Mouse (Mus musculus): ENCODE results near the gene Ppil3. TPM values are rescaled to one million over a fixed set of nuclear protein-coding genes. Genes with fewer than 3 reads are reported as not detected.
A peak's percentile ranks its signal among the peaks of the same experiment; 100 is the strongest.

Ppil3 gene
- polyA plus RNA-seq, 1 experiment: 25.5 TPM

GRCm38 (mm10) chr1:58458867-58459266 is 13.6 kb upstream of the Ppil3 start:
- Histone ChIP-seq H3K27me3 (replicated peaks; ENCODE audit: control insufficient read depth, insufficient read depth, low read length) (no peaks in the 10 kb centered on the region), H3K27ac (ENCODE audit: insufficient read depth, low read depth, low read length) (no peak overlapping the region), H3K4me3 (ENCODE audit: insufficient read depth, low read depth, low read length) (no peak overlapping the region), H3K4me1 (ENCODE audit: control insufficient read depth, insufficient read depth, low read length) (no peaks in the 10 kb centered on the region), H3K36me3 (ENCODE audit: control insufficient read depth, insufficient read depth, low read length) (peaks cover 2% of the 10 kb centered on the region)
- TF ChIP-seq POLR2A (IDR thresholded peaks at IDR 0.05; ENCODE audit: low read depth, low read length) (no peak), CTCF (conservative IDR thresholded peaks at IDR 0.05; ENCODE audit: insufficient read depth, insufficient read length, low read depth, low read length) (no peak)
- WGBS: 60% methylated on average over 2 of the region's 2 CpGs
- DNase-seq: peak; percentile 58

GRCm38 (mm10) chr1:58458175-58458574 is 12.9 kb upstream of the Ppil3 start:
- H3K27me3 ChIP-seq (replicated peaks; ENCODE audit: control insufficient read depth, insufficient read depth, low read length): no peaks in the 10 kb centered on the region
- no peaks in the 10 kb centered on the region for H3K4me1 ChIP-seq (ENCODE audit: control insufficient read depth, insufficient read depth, low read length)
- H3K27ac ChIP-seq (ENCODE audit: insufficient read depth, low read depth, low read length): no peak overlapping the region
- H3K36me3 ChIP-seq (ENCODE audit: control insufficient read depth, insufficient read depth, low read length): peaks cover 2% of the 10 kb centered on the region
- H3K4me3 ChIP-seq (ENCODE audit: insufficient read depth, low read depth, low read length): no peak overlapping the region
- TF ChIP-seq POLR2A (IDR thresholded peaks at IDR 0.05; ENCODE audit: low read depth, low read length) (no peak), CTCF (conservative IDR thresholded peaks at IDR 0.05; ENCODE audit: insufficient read depth, insufficient read length, low read depth, low read length) (no peak)
- 87% methylated on average over 5 of the region's 5 CpGs for WGBS
- DNase-seq: no peak

- no peaks in the 10 kb centered on the region for H3K27me3 ChIP-seq (replicated peaks; ENCODE audit: control insufficient read depth, insufficient read depth, low read length)
- TF ChIP-seq POLR2A (IDR thresholded peaks at IDR 0.05; ENCODE audit: low read depth, low read length) (no peak), CTCF (conservative IDR thresholded peaks at IDR 0.05; ENCODE audit: insufficient read depth, insufficient read length, low read depth, low read length) (no peak)
- DNase-seq: no peak
- no peak overlapping the region for H3K4me3 ChIP-seq (ENCODE audit: insufficient read depth, low read depth, low read length)
- peaks cover 1% of the 10 kb centered on the region for H3K36me3 ChIP-seq (ENCODE audit: control insufficient read depth, insufficient read depth, low read length)
- H3K27ac ChIP-seq (ENCODE audit: insufficient read depth, low read depth, low read length): no peak overlapping the region
- no peaks in the 10 kb centered on the region for H3K4me1 ChIP-seq (ENCODE audit: control insufficient read depth, insufficient read depth, low read length)
- WGBS: 82% methylated on average over 6 of the region's 6 CpGs
Observed at GRCm38 (mm10) chr1:58454316-58454715, 9.0 kb upstream of the Ppil3 start.

GRCm38 (mm10) chr1:58448396-58448795 is 3.1 kb upstream of the Ppil3 start:
- Histone ChIP-seq H3K27ac (ENCODE audit: insufficient read depth, low read depth, low read length) (no peak overlapping the region), H3K4me3 (ENCODE audit: insufficient read depth, low read depth, low read length) (no peak overlapping the region), H3K36me3 (ENCODE audit: control insufficient read depth, insufficient read depth, low read length) (peaks cover 1% of the 10 kb centered on the region), H3K27me3 (replicated peaks; ENCODE audit: control insufficient read depth, insufficient read depth, low read length) (no peaks in the 10 kb centered on the region), H3K4me1 (ENCODE audit: control insufficient read depth, insufficient read depth, low read length) (peaks cover 2% of the 10 kb centered on the region; the same call in 1 of the 2 replicates)
- 73% methylated on average over 7 of the region's 7 CpGs for WGBS
- DNase-seq: no peak
- TF ChIP-seq POLR2A (IDR thresholded peaks at IDR 0.05; ENCODE audit: low read depth, low read length) (no peak), CTCF (conservative IDR thresholded peaks at IDR 0.05; ENCODE audit: insufficient read depth, insufficient read length, low read depth, low read length) (no peak)

- no peaks in the 10 kb centered on the region for H3K27me3 ChIP-seq (replicated peaks; ENCODE audit: control insufficient read depth, insufficient read depth, low read length)
- TF ChIP-seq CTCF (conservative IDR thresholded peaks at IDR 0.05; ENCODE audit: insufficient read depth, insufficient read length, low read depth, low read length) (no peak), POLR2A (IDR thresholded peaks at IDR 0.05; ENCODE audit: low read depth, low read length) (no peak)
- no peak overlapping the region for H3K27ac ChIP-seq (ENCODE audit: insufficient read depth, low read depth, low read length)
- peaks cover 2% of the 10 kb centered on the region; the same call in 1 of the 2 replicates for H3K4me1 ChIP-seq (ENCODE audit: control insufficient read depth, insufficient read depth, low read length)
- H3K4me3 ChIP-seq (ENCODE audit: insufficient read depth, low read depth, low read length): no peak overlapping the region
- DNase-seq: peak; percentile 74
- H3K36me3 ChIP-seq (ENCODE audit: control insufficient read depth, insufficient read depth, low read length): no peaks in the 10 kb centered on the region; the same call in 1 of the 2 replicates
- WGBS: 64% methylated on average over 7 of the region's 7 CpGs
Observed at GRCm38 (mm10) chr1:58447766-58448165, 2.5 kb upstream of the Ppil3 start.

- Histone ChIP-seq H3K36me3 (ENCODE audit: control insufficient read depth, insufficient read depth, low read length) (no peaks in the 10 kb centered on the region; the same call in 1 of the 2 replicates), H3K4me3 (ENCODE audit: insufficient read depth, low read depth, low read length) (peak overlapping the region; percentile 82), H3K4me1 (ENCODE audit: control insufficient read depth, insufficient read depth, low read length) (peaks cover 2% of the 10 kb centered on the region; the same call in 1 of the 2 replicates), H3K27me3 (replicated peaks; ENCODE audit: control insufficient read depth, insufficient read depth, low read length) (no peaks in the 10 kb centered on the region), H3K27ac (ENCODE audit: insufficient read depth, low read depth, low read length) (peak overlapping the region; percentile 51)
- TF ChIP-seq CTCF (conservative IDR thresholded peaks at IDR 0.05; ENCODE audit: insufficient read depth, insufficient read length, low read depth, low read length): no peak
- no peak for TF ChIP-seq POLR2A (IDR thresholded peaks at IDR 0.05; ENCODE audit: low read depth, low read length)
- WGBS: 2% methylated on average over 11 of the region's 11 CpGs
- no peak for DNase-seq
Observed at GRCm38 (mm10) chr1:58445861-58446260, 575 bp upstream of the Ppil3 start.

- peaks cover 2% of the 10 kb centered on the region; the same call in 1 of the 2 replicates for H3K4me1 ChIP-seq (ENCODE audit: control insufficient read depth, insufficient read depth, low read length)
- 9% methylated on average over 10 of the region's 10 CpGs for WGBS
- H3K36me3 ChIP-seq (ENCODE audit: control insufficient read depth, insufficient read depth, low read length): no peaks in the 10 kb centered on the region; the same call in 1 of the 2 replicates
- no peaks in the 10 kb centered on the region for H3K27me3 ChIP-seq (replicated peaks; ENCODE audit: control insufficient read depth, insufficient read depth, low read length)
- DNase-seq: no peak
- TF ChIP-seq POLR2A (IDR thresholded peaks at IDR 0.05; ENCODE audit: low read depth, low read length): no peak
- TF ChIP-seq CTCF (conservative IDR thresholded peaks at IDR 0.05; ENCODE audit: insufficient read depth, insufficient read length, low read depth, low read length): no peak
- H3K4me3 ChIP-seq (ENCODE audit: insufficient read depth, low read depth, low read length): peak overlapping the region; percentile 82
- H3K27ac ChIP-seq (ENCODE audit: insufficient read depth, low read depth, low read length): no peak overlapping the region
Observed at GRCm38 (mm10) chr1:58444691-58445090, 595 bp downstream of the Ppil3 start.
